Mouse (Mus musculus): ENCODE data around the gene Rps21.

DNA sequence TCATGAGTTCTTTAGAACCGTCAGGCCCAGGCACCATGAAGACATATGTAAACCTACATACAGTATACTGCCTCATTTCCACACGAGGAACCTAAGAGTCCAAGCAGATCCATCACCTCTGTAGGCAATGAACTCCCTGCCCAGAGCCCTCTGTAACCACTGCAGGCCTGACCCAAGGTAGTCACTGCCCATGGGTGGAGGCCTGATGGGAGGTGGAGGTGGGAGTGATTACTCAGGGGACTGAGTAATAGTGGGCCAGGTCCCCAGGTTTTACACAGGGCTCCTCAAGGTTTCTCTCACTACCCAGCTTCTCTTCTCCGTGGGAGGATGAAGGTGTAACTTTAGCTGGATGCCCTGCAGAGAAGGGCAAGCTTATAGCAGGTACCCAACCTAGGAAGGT is 28.0 kb upstream of the Rps21 start:
- TF ChIP-seq CTCF (IDR thresholded peaks at IDR 0.05; ENCODE audit: insufficient read depth, low read length) = no peak
- no peak for TF ChIP-seq POLR2A (IDR thresholded peaks at IDR 0.05; ENCODE audit: borderline replicate concordance, extremely low read depth, low read depth, low read length)

Data from lung, adult 2 months (tissue).